Mouse (Mus musculus) bone marrow, adult 2 months (tissue): ENCODE data around the gene Tmem110. TPM values are rescaled to one million over a fixed set of nuclear protein-coding genes. Genes with fewer than 3 reads are reported as not detected.

Source experiments
- H3K27ac ChIP-seq: fragments of 200-500 bp; 2 replicates; pipeline ENCODE4 v1.5.1; 2012; ENCODE audit warnings: low read depth, mild to moderate bottlenecking, control low read depth, inconsistent platforms, low read length; ENCODE audit not compliant: control insufficient read depth, poor library complexity, insufficient read depth
- H3K4me1 ChIP-seq: fragments of 200-500 bp; 2 replicates; pipeline ENCODE4 v1.6.1; 2011; ENCODE audit warnings: low read length; ENCODE audit not compliant: control insufficient read depth, insufficient read depth
- H3K4me3 ChIP-seq: fragments of 200-500 bp; replicated peaks from 2 replicates; pipeline ENCODE3; 2011; ENCODE audit warnings: mild to moderate bottlenecking, low read depth, low read length, control low read depth; ENCODE audit not compliant: control insufficient read depth
- CTCF ChIP-seq: fragments of 200-500 bp; IDR thresholded peaks from 2 replicates; pipeline ENCODE4 v1.5.1; 2011; ENCODE audit warnings: low read length, control low read depth; ENCODE audit not compliant: control insufficient read depth, insufficient read depth
- POLR2A ChIP-seq: fragments of 200-500 bp; IDR thresholded peaks from 2 replicates; pipeline ENCODE4 v1.6.1; 2011; ENCODE audit warnings: low read depth, mild to moderate bottlenecking, control low read depth, low read length, borderline replicate concordance; ENCODE audit not compliant: control insufficient read depth
- WGBS: fragments of 180-500 bp; shearing (Covaris S2); methylation state at CpG from one replicate; pipeline ENCODE4 v1.1.7; 2018; 5-methylcytosine and 5-hydroxymethylcytosine counted together
- polyA plus RNA-seq: library from polyadenylated mRNA; stranded (reverse); fragments of >200 nt; gene quantifications from 2 replicates; pipeline ENCODE4 v1.2.4, GENCODE M21; 2011; ENCODE audit warnings: low replicate concordance; ENCODE audit not compliant: missing spikeins, insufficient read depth, insufficient read length

Tmem110 gene
- polyA plus RNA-seq, 1 experiment, result 18.2 TPM

GRCm38 (mm10) chr14:30888271-30888732 lies 62.9 kb downstream of the Tmem110 start:
- Histone ChIP-seq H3K4me1 (peaks cover 3% of the 10 kb centered on the region; the same call in 1 of the 2 replicates), H3K4me3 (no peak overlapping the region), H3K27ac (no peak overlapping the region)
- TF ChIP-seq CTCF, result no peak
- TF ChIP-seq POLR2A, result no peak
- 5% methylated on average over 9 of the region's 9 CpGs for WGBS

GRCm38 (mm10) chr14:30899972-30900371 lies 74.6 kb downstream of the Tmem110 start:
- no peaks in the 10 kb centered on the region for H3K4me1 ChIP-seq
- no peak overlapping the region for H3K4me3 ChIP-seq
- no peak overlapping the region for H3K27ac ChIP-seq
- WGBS, result 65% methylated on average over 3 of the region's 3 CpGs
- TF ChIP-seq POLR2A (no peak), CTCF (no peak)

GRCm38 (mm10) chr14:30902628-30903027 lies 77.2 kb downstream of the Tmem110 start:
- TF ChIP-seq POLR2A (no peak), CTCF (no peak)
- Histone ChIP-seq H3K4me3 (no peak overlapping the region), H3K4me1 (no peaks in the 10 kb centered on the region), H3K27ac (no peak overlapping the region)
- 70% methylated on average over 5 of the region's 5 CpGs for WGBS

- H3K4me3 ChIP-seq, result no peak overlapping the region
- TF ChIP-seq CTCF (no peak), POLR2A (no peak)
- 45% methylated on average over 3 of the region's 3 CpGs for whole genome bisulfite sequencing
- H3K27ac ChIP-seq, result no peak overlapping the region
- H3K4me1 ChIP-seq, result peaks cover under 1% of the 10 kb centered on the region; the same call in 1 of the 2 replicates
Observed at GRCm38 (mm10) chr14:30903036-30903435, 77.6 kb downstream of the Tmem110 start.

GRCm38 (mm10) chr14:30904307-30904706 lies 78.9 kb downstream of the Tmem110 start:
- TF ChIP-seq CTCF (no peak), POLR2A (no peak)
- Histone ChIP-seq H3K27ac (no peak overlapping the region), H3K4me1 (peaks cover 2% of the 10 kb centered on the region; the same call in 1 of the 2 replicates), H3K4me3 (no peak overlapping the region)
- 74% methylated on average over 8 of the region's 8 CpGs for whole genome bisulfite sequencing

- H3K27ac ChIP-seq, result no peak overlapping the region
- peaks cover 2% of the 10 kb centered on the region; the same call in 1 of the 2 replicates for H3K4me1 ChIP-seq
- 86% methylated on average over 6 of the region's 6 CpGs for WGBS
- no peak for TF ChIP-seq POLR2A
- H3K4me3 ChIP-seq, result no peak overlapping the region
Observed at GRCm38 (mm10) chr14:30906001-30906400, 80.6 kb downstream of the Tmem110 start.

- Histone ChIP-seq H3K27ac (no peak overlapping the region), H3K4me1 (peaks cover 2% of the 10 kb centered on the region; the same call in 1 of the 2 replicates), H3K4me3 (no peak overlapping the region)
- 51% methylated on average over 3 of the region's 3 CpGs for WGBS
- TF ChIP-seq POLR2A (no peak), CTCF (no peak)
Observed at GRCm38 (mm10) chr14:30907814-30908265, 82.5 kb downstream of the Tmem110 start.

GRCm38 (mm10) chr14:30911141-30911540 lies 85.8 kb downstream of the Tmem110 start:
- Histone ChIP-seq H3K4me3 (no peak overlapping the region), H3K27ac (no peak overlapping the region), H3K4me1 (peaks cover 2% of the 10 kb centered on the region; the same call in 1 of the 2 replicates)
- no peak for TF ChIP-seq POLR2A
- no peak for TF ChIP-seq CTCF
- WGBS, result 64% methylated on average over 8 of the region's 8 CpGs

GRCm38 (mm10) chr14:30912641-30913040 lies 87.3 kb downstream of the Tmem110 start:
- 81% methylated on average over 8 of the region's 8 CpGs for WGBS
- H3K27ac ChIP-seq, result no peak overlapping the region
- no peak for TF ChIP-seq POLR2A
- TF ChIP-seq CTCF, result no peak
- peaks cover 2% of the 10 kb centered on the region; the same call in 1 of the 2 replicates for H3K4me1 ChIP-seq
- H3K4me3 ChIP-seq, result no peak overlapping the region

GRCm38 (mm10) chr14:30913404-30913803 lies 88.0 kb downstream of the Tmem110 start:
- Histone ChIP-seq H3K4me3 (no peak overlapping the region), H3K4me1 (no peaks in the 10 kb centered on the region; the same call in 1 of the 2 replicates), H3K27ac (no peak overlapping the region)
- 70% methylated on average over 5 of the region's 5 CpGs for WGBS
- no peak for TF ChIP-seq POLR2A
- no peak for TF ChIP-seq CTCF
